Mouse (Mus musculus): ENCODE results near the gene F2rl3. TPM values are rescaled to one million over a fixed set of nuclear protein-coding genes. Genes with fewer than 3 reads are reported as not detected.

Gene F2rl3
- polyA plus RNA-seq, 1 experiment from 2014 or later = 2.3 TPM

DNA sequence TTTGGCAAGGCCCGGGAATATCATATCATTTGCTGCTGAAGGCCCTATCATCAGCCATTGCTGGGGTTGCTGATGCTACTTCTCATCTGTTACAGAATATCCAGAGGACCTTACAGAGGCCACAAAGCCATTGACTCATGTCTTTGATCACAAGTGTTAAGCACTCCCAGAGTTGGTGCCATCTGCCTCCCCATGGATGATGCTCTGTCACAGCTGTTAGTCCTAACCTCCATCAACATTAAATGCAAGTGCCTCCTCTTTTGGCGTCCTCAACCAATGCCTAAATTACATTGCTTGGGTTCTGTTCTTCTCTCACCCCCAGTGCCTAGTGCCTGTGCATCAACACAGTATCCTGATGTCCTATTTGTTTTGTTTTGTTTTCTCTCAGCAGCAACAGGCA is 39.9 kb downstream of the F2rl3 start:
- no peak for DNase-seq (ENCODE audit: low spot score)
- Histone ChIP-seq H3K27me3 (ENCODE audit: insufficient read depth, poor library complexity, severe bottlenecking) (no peaks in the 10 kb centered on the region), H3K4me3 (no peak overlapping the region), H3K9me3 (no peaks in the 10 kb centered on the region), H3K36me3 (no peaks in the 10 kb centered on the region), H3K4me1 (no peaks in the 10 kb centered on the region), H3K27ac (no peak overlapping the region)
- 80% methylated on average over 2 of the region's 2 CpGs for WGBS

DNA sequence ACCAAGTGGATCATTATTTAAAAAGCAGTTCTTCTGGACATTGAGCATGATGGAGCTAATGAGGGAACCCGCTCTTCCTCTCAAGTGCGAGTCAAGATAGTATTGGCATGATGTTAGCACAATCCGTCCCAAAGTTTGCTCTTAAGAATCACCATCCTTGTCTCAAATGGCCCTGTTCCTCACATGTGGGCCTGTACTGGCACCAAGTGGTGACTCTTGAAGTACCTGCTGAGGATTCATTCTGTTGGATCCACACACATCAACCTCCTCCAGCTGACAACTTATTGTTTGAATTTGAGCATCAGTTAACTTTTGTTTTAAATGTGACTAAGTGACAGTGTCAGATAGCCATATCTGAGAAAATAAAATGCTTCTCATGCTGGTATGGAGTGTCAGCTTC is 51.0 kb downstream of the F2rl3 start:
- Histone ChIP-seq H3K36me3 (peaks cover 12% of the 10 kb centered on the region), H3K27me3 (ENCODE audit: insufficient read depth, poor library complexity, severe bottlenecking) (no peaks in the 10 kb centered on the region), H3K9me3 (no peaks in the 10 kb centered on the region), H3K4me3 (no peak overlapping the region), H3K4me1 (no peaks in the 10 kb centered on the region), H3K27ac (no peak overlapping the region)
- 80% methylated on average over 3 of the region's 3 CpGs for WGBS
- no peak for DNase-seq (ENCODE audit: low spot score)

Other genes with a start within 250 kb of the F2rl3 start
- 12.7 and 14.9 TPM in 2 replicates for gene Med26, start 213.6 kb upstream of the F2rl3 start, polyA plus RNA-seq (2016; fragmentation: Nextera tagmentation; extraction: Ambion mirVana)
- 98.6 and 104 TPM in 2 replicates for gene Smim7, start 190.8 kb upstream of the F2rl3 start, polyA plus RNA-seq (2016; fragmentation: Nextera tagmentation; extraction: Ambion mirVana)
- gene Tmem38a, start 189.8 kb upstream of the F2rl3 start, polyA plus RNA-seq (2016; fragmentation: Nextera tagmentation; extraction: Ambion mirVana) = 42.0 and 60.3 TPM in 2 replicates
- gene Nwd1, start 115.2 kb upstream of the F2rl3 start, polyA plus RNA-seq (2016; fragmentation: Nextera tagmentation; extraction: Ambion mirVana) = 0.01 and 0.04 TPM in 2 replicates
- gene Sin3b, start 38.6 kb upstream of the F2rl3 start, polyA plus RNA-seq (2016; fragmentation: Nextera tagmentation; extraction: Ambion mirVana) = 151 and 158 TPM in 2 replicates

Measured in heart, embryonic 10.5 days (tissue).